Comparison of ENCODE assay signal across 23 mouse cellular contexts in the genomic region with DNA sequence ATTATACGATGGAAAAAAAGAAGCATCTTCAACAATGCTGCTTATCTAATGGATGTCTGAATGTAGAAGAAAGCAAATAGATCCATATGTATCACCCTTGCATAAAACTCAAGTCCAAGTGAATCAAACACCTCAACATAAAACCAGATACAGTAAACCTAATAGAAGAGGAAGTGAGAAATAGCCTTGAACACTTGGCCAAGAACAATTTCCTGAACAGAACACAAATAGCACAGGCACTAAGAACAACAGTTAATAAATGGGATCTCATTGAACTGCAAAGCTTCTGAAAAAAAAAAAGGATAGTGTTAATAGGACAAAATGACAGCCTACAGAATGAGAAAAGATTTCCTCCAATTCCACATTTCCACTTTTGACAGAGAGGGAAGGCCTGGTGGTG.
"Had no signal": no experiment of that assay in that cellular context is flagged by ENCODE, and none has a peak within 500 bp of the region (broad histone marks: within the 10 kb centered on the region; RNA-seq: fewer than 3 reads in every experiment).

No protein-coding gene starts in this region.

- H3K27me3 ChIP-seq: heart, embryonic 13.5 days; heart, embryonic 15.5 days; hindbrain, embryonic 13.5 days; hindbrain, embryonic 15.5 days; kidney, embryonic 15.5 days; limb, embryonic 13.5 days; limb, embryonic 15.5 days; liver, embryonic 12.5 days had no signal

- ATAC-seq: hindbrain, postnatal 0 days; intestine, embryonic 16.5 days; liver, embryonic 12.5 days had no signal

- DNase-seq: gastrocnemius, postnatal 14 days; gastrocnemius, postnatal 36 days; heart, adult 2 months; heart, postnatal 14 days; heart, postnatal 36 days; kidney, adult 11 months; kidney, adult 2 months; kidney, adult 9 months; kidney, postnatal 14 days; kidney, postnatal 36 days; layer of hippocampus, adult 9-11 months; layer of hippocampus, postnatal 36 days; left cerebral cortex, postnatal 4 days had no signal

- H3K36me3 ChIP-seq: heart, embryonic 13.5 days; heart, embryonic 15.5 days; hindbrain, embryonic 13.5 days; hindbrain, embryonic 15.5 days; kidney, embryonic 15.5 days; limb, embryonic 13.5 days; limb, embryonic 15.5 days; liver, embryonic 12.5 days had no signal
